Mouse (Mus musculus): ENCODE measurements at regions not wholly inside any gene's neighbourhood (a gene's known extent, or its start where the extent isn't known, plus 50 kb on each side); places are given as distances from the start of the nearest gene placed in this dataset.

DNA sequence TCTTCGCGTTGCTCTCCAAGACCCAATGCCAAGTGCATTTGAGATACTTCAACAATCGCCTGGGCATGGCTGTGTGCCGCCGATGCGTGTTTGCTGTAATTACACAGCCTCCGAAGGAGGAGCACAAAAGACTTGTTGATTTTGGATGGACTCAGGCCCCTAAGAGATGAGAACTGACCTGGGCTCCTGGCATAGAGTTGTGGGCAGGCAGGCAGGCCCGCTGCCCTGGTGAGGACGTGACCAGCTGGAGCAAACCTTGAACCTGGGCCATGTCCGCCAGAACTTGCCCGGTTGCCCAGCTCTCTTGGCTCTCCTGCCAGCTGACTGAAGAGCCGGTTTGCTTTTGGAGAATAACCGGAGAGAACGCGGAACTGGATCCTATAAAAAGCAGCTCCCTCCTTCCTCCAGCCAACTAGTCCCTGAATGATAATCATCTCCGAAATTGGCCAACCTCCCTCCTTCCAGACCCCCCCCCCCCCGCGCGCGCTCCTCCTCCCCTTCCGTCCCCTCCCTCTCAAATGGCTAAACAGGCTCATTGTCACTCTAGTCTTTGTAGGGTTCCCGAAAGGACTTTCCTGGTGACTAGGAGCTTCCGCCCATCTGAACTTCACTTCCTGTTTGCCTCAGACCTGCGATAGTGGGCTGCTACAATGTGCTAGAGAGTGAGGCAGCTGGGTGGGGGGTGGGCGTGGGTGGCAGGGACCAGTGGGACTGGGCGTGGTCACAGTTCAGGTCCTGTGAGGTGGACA, 237.5 kb downstream of the Uaca start:
- in situ Hi-C loops (cut with MboI; ENCODE audit: low sequenced_read_pairs in 2 of 2, unreplicated experiment in 2 of 2): no loop called here
- H3K4me3 ChIP-seq (ENCODE audit: insufficient read depth in 1 of 2, low read depth in 1 of 2, low read length in 2 of 2, poor library complexity in 1 of 2, severe bottlenecking in 1 of 2): peak overlapping the region; percentile 7 to 18
- no peak for DNase-seq (ENCODE audit: low read depth, low spot score)
- H3K9me3 ChIP-seq (ENCODE audit: control insufficient read depth, insufficient read depth, low read depth, low read length): no peaks in the 10 kb centered on the region
- H3K27ac ChIP-seq (ENCODE audit: insufficient read depth, low read depth, low read length, poor library complexity, severe bottlenecking): no peak overlapping the region
- TF ChIP-seq ZNF384 (IDR thresholded peaks at IDR 0.05; ENCODE audit: low read depth, low read length) (no peak), CHD2 (IDR thresholded peaks at IDR 0.05; ENCODE audit: low read depth, low read length) (no peak), MAFK (IDR thresholded peaks at IDR 0.05; ENCODE audit: insufficient read depth, low read depth, low read length) (no peak), ZC3H11A (IDR thresholded peaks at IDR 0.05; ENCODE audit: borderline replicate concordance, low read depth, low read length) (no peak), HCFC1 (IDR thresholded peaks at IDR 0.05; ENCODE audit: borderline replicate concordance, insufficient read depth, low read length) (no peak)
- H3K9ac ChIP-seq (ENCODE audit: insufficient read depth, low read depth, low read length, poor library complexity, severe bottlenecking): no peak overlapping the region
- peaks cover 0 to 2% of the 10 kb centered on the region in 2 experiments; a peak in 1 of 4 replicates for H3K4me1 ChIP-seq (ENCODE audit: control insufficient read depth in 2 of 2, insufficient read depth in 2 of 2, low read length in 2 of 2, poor library complexity in 1 of 2)
- H3K36me3 ChIP-seq (ENCODE audit: control insufficient read depth, insufficient read depth, low read length, poor library complexity, severe bottlenecking): no peaks in the 10 kb centered on the region

DNA sequence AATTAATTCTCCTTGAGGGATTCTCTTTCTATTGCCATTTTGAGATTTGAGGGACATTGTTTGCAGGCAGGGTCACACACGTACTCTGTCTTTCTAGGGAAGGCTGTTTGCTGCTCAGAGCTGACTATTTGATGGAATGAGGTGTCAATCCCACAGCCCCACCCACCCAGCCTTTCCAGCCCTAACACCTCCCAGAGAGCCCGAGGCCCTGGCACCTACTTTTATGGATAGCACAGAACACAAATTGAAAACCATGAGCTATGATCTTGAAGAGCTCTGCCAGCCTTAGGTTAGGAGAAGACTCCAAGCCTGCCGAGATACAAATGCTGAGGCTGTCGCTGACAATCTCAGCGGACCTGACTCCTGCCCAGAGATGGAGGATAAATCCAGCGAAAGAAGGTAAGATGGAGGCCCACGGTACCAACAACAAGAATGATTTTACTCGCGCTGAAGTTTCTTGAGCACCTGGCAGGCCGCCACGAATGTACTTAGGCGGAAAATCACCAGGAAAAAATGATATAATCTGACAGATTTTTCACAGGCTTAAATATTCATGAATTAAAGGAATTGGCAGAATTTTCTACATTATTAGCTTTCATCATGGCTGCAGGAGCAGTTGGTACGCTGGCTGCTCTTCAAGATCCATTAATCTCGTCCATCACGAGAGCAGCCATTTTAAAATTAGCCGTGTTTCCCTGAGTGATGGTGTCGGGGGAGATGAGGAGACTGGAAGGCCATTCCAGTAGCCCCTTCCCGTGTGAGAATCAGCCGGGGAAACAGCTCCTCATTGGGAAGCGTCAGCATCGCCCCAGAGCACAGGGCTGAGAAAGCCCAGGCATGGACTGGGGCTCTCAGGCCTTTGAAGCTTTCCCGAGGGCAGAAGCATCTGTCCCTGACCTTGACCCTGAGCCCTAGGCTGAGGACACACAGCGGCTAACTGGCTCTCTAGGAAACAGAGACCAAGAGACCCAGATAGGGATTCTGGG, 238.4 kb downstream of the Uaca start:
- TF ChIP-seq HCFC1 (IDR thresholded peaks at IDR 0.05; ENCODE audit: borderline replicate concordance, insufficient read depth, low read length): no peak
- TF ChIP-seq ZC3H11A (IDR thresholded peaks at IDR 0.05; ENCODE audit: borderline replicate concordance, low read depth, low read length): no peak
- TF ChIP-seq CHD2 (IDR thresholded peaks at IDR 0.05; ENCODE audit: low read depth, low read length): no peak
- TF ChIP-seq ZNF384 (IDR thresholded peaks at IDR 0.05; ENCODE audit: low read depth, low read length): no peak
- no peak for TF ChIP-seq MAFK (IDR thresholded peaks at IDR 0.05; ENCODE audit: insufficient read depth, low read depth, low read length)
- H3K36me3 ChIP-seq (ENCODE audit: control insufficient read depth, insufficient read depth, low read length, poor library complexity, severe bottlenecking): no peaks in the 10 kb centered on the region
- 0 out of 4 replicates have a peak overlapping the region, but pooled peaks of 1 of the 2 experiments have one; percentile 7 for H3K4me3 ChIP-seq (ENCODE audit: insufficient read depth in 1 of 2, low read depth in 1 of 2, low read length in 2 of 2, poor library complexity in 1 of 2, severe bottlenecking in 1 of 2)
- in situ Hi-C loops (cut with MboI; ENCODE audit: low sequenced_read_pairs in 2 of 2, unreplicated experiment in 2 of 2): no loop called here
- H3K4me1 ChIP-seq (ENCODE audit: control insufficient read depth in 2 of 2, insufficient read depth in 2 of 2, low read length in 2 of 2, poor library complexity in 1 of 2): peaks cover 0 to 2% of the 10 kb centered on the region in 2 experiments; a peak in 1 of 4 replicates
- H3K9ac ChIP-seq (ENCODE audit: insufficient read depth, low read depth, low read length, poor library complexity, severe bottlenecking): no peak overlapping the region
- no peaks in the 10 kb centered on the region for H3K9me3 ChIP-seq (ENCODE audit: control insufficient read depth, insufficient read depth, low read depth, low read length)
- H3K27ac ChIP-seq (ENCODE audit: insufficient read depth, low read depth, low read length, poor library complexity, severe bottlenecking): no peak overlapping the region
- DNase-seq (ENCODE audit: low read depth, low spot score): no peak

DNA sequence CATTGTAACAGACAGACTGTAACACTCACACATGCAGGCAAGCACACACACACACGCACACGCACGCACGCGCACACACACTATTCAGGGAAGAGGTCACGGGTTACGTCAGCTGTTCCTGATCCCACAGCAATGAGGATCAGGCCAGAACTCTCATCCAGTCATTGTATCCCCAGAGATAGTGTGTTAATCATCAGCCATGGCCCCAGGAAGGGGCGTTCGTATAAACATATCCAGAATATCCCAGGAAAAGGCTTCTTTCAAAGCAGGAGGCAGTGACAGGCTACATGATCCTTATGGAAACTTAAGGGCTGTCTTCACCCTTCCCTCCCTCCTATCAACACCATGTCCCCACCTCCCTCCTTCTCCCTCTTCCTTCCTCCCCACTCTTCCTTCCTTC, 239.3 kb downstream of the Uaca start:
- Histone ChIP-seq H3K9me3 (ENCODE audit: control insufficient read depth, insufficient read depth, low read depth, low read length) (no peaks in the 10 kb centered on the region), H3K4me1 (ENCODE audit: control insufficient read depth in 2 of 2, insufficient read depth in 2 of 2, low read length in 2 of 2, poor library complexity in 1 of 2) (peaks cover 0 to 2% of the 10 kb centered on the region in 2 experiments; a peak in 1 of 4 replicates), H3K36me3 (ENCODE audit: control insufficient read depth, insufficient read depth, low read length, poor library complexity, severe bottlenecking) (no peaks in the 10 kb centered on the region), H3K9ac (ENCODE audit: insufficient read depth, low read depth, low read length, poor library complexity, severe bottlenecking) (no peak overlapping the region), H3K4me3 (ENCODE audit: insufficient read depth in 1 of 2, low read depth in 1 of 2, low read length in 2 of 2, poor library complexity in 1 of 2, severe bottlenecking in 1 of 2) (no peak overlapping the region), H3K27ac (ENCODE audit: insufficient read depth, low read depth, low read length, poor library complexity, severe bottlenecking) (no peak overlapping the region)
- in situ Hi-C loops (cut with MboI; ENCODE audit: low sequenced_read_pairs in 2 of 2, unreplicated experiment in 2 of 2): no loop called here
- TF ChIP-seq MAFK (IDR thresholded peaks at IDR 0.05; ENCODE audit: insufficient read depth, low read depth, low read length): no peak
- no peak for TF ChIP-seq ZNF384 (IDR thresholded peaks at IDR 0.05; ENCODE audit: low read depth, low read length)
- TF ChIP-seq CHD2 (IDR thresholded peaks at IDR 0.05; ENCODE audit: low read depth, low read length): no peak
- DNase-seq (ENCODE audit: low read depth, low spot score): no peak

DNA sequence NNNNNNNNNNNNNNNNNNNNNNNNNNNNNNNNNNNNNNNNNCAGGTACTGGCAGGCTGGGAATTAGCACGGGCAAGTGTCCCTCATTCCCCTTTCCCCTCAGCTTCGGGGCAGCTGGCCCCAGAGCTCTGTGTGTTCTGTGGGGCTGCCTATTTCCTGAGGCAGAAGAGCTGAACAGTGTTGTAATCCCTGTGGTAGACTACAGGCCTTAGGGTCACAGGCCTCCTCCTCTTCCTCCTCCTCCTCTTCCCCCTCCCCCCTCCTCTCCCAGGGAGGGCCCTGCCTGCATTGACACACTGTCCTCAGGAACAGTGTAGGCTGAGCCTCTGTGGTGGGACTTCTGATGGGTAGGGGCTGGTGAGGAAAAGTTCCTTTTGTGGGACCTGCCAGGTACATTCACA, 247.7 kb downstream of the Uaca start:
- TF ChIP-seq MAFK (IDR thresholded peaks at IDR 0.05; ENCODE audit: insufficient read depth, low read depth, low read length) (no peak), ZC3H11A (IDR thresholded peaks at IDR 0.05; ENCODE audit: borderline replicate concordance, low read depth, low read length) (no peak), HCFC1 (IDR thresholded peaks at IDR 0.05; ENCODE audit: borderline replicate concordance, insufficient read depth, low read length) (no peak), ZNF384 (IDR thresholded peaks at IDR 0.05; ENCODE audit: low read depth, low read length) (no peak), CHD2 (IDR thresholded peaks at IDR 0.05; ENCODE audit: low read depth, low read length) (no peak)
- in situ Hi-C loops (cut with MboI; ENCODE audit: low sequenced_read_pairs in 2 of 2, unreplicated experiment in 2 of 2): no loop called here
- Histone ChIP-seq H3K27ac (ENCODE audit: insufficient read depth, low read depth, low read length, poor library complexity, severe bottlenecking) (no peak overlapping the region), H3K9me3 (ENCODE audit: control insufficient read depth, insufficient read depth, low read depth, low read length) (no peaks in the 10 kb centered on the region), H3K4me1 (ENCODE audit: control insufficient read depth in 2 of 2, insufficient read depth in 2 of 2, low read length in 2 of 2, poor library complexity in 1 of 2) (no peaks in the 10 kb centered on the region), H3K9ac (ENCODE audit: insufficient read depth, low read depth, low read length, poor library complexity, severe bottlenecking) (no peak overlapping the region), H3K36me3 (ENCODE audit: control insufficient read depth, insufficient read depth, low read length, poor library complexity, severe bottlenecking) (no peaks in the 10 kb centered on the region), H3K4me3 (ENCODE audit: insufficient read depth in 1 of 2, low read depth in 1 of 2, low read length in 2 of 2, poor library complexity in 1 of 2, severe bottlenecking in 1 of 2) (no peak overlapping the region)
- no peak for DNase-seq (ENCODE audit: low read depth, low spot score)

Measured in ES-E14 (cell line).